Mouse (Mus musculus) cortical plate, adult 2 months (tissue): ENCODE data around the gene Adipoq.

Experiments used
- CTCF ChIP-seq: fragments of 200-500 bp; IDR thresholded peaks from 2 replicates; pipeline ENCODE4 v1.5.1; 2011; ENCODE audit warnings: mild to moderate bottlenecking, control low read depth, low read length; ENCODE audit not compliant: insufficient read depth; ENCODE audit errors: extremely low read depth
- POLR2A ChIP-seq: fragments of 200-500 bp; IDR thresholded peaks from 2 replicates; pipeline ENCODE4 v1.6.1; 2011; ENCODE audit warnings: mild to moderate bottlenecking, low read length, control low read depth; ENCODE audit not compliant: insufficient read depth; ENCODE audit errors: extremely low read depth

DNA sequence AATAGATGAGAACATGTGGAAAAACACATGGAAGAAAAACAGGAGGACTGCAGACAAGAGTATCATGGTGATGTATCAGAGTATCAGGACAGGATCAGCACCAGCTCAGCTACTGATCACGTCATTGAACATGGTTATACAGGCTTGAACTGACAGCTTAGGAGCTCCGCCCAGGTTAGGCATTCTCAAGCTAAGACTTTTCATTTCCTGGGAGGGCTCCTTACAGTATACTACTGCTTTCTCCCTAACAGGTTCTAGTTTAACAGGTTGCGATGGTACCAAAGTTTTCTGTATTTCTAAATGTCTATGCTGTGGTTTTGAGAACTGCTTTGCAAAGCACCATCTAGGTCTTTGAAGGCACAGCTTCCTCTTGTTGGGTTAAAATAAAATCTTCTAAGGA, 35.2 kb downstream of the Adipoq start:
- TF ChIP-seq CTCF (no peak), POLR2A (no peak)
